Mouse (Mus musculus) Patski (cell line): ENCODE measurements around the gene Adam10. TPM values are rescaled to one million over a fixed set of nuclear protein-coding genes. Genes with fewer than 3 reads are reported as not detected.

Experiments
- ATAC-seq: fragments of 100-300 bp; one replicate; pipeline ENCODE4 v1.8.0; 2021
- CTCF ChIA-PET: fragments of 350-600 bp; sonication (Branson Sonifier 250); formaldehyde crosslinking; loops from one replicate; lab custom pipeline; 2022; ENCODE audit warnings: inconsistent platforms; lab: Charles Lee
- POLR2A ChIA-PET: fragments of 350-600 bp; sonication (Branson Sonifier 250); formaldehyde crosslinking; loops from one replicate; lab custom pipeline; 2022; ENCODE audit warnings: antibody characterized with exemption, inconsistent platforms; lab: Charles Lee
- DNase-seq: peaks from one replicate; pipeline ENCODE4 v3.0.0-alpha.2; 2011; ENCODE audit warnings: low read depth, low spot score
- H3K27me3 ChIP-seq: fragments of 371-371 bp; one replicate; pipeline ENCODE4 v1.5.1; 2021
- CTCF ChIP-seq: fragments of 100-300 bp; IDR thresholded peaks from one replicate; pipeline ENCODE4 v1.5.1; 2021
- in situ Hi-C: fragments of 300-500 bp; cut with MboI; formaldehyde crosslinking; loops from 3 replicates; pipeline ENCODE4 v1.11.1; 2018; ENCODE audit warnings: low pct_unique_long_range_greater_than_20kb, mixed read lengths
- polyA plus RNA-seq: library from polyadenylated mRNA; unstranded; gene quantifications from one replicate; pipeline ENCODE4 v1.2.3, GENCODE M21; 2021

Adam10 gene
- polyA plus RNA-seq = 108 TPM

DNA sequence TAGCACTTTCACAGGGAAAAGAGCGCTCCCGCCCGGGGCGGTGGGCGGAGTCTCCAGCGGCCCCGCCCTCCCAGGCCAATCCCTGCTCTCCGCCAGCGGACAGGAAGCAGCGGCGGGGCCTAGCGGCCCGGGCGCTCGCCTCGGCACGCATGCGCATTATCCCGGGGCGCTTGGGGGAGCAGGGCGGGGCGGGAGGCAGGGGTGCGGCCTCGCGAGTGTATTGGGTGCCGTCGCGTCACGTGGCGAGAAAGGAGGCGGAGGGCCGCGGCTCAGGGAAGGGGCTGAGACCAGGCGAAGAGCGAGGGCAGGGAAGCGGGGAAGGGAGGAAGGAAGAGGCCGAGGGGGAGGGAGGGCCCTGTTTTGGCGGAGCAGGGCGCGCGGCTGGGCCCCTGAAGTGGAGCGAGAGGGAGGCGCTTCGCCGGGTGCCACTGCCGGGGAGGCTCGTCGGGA, at the start of gene Adam10:
TSS of gene Adam10 (plus strand) at position 316 of the 450 bp plus-strand sequence.
- ATAC-seq = peak; percentile 96
- H3K27me3 ChIP-seq = no peaks in the 10 kb centered on the region
- ChIA-PET CTCF (interaction anchor here (0.9 kb wide), 1 partner anchor 10 kb away, joined by 3 read pairs; no protein-coding TSS in a partner anchor), POLR2A (no interaction called here)
- no peak for TF ChIP-seq CTCF
- in situ Hi-C loops = loop anchor here (10.0 kb wide), 2 partner anchors 256 to 396 kb away; no protein-coding TSS in a partner anchor
- peak; percentile 85 for DNase-seq

DNA sequence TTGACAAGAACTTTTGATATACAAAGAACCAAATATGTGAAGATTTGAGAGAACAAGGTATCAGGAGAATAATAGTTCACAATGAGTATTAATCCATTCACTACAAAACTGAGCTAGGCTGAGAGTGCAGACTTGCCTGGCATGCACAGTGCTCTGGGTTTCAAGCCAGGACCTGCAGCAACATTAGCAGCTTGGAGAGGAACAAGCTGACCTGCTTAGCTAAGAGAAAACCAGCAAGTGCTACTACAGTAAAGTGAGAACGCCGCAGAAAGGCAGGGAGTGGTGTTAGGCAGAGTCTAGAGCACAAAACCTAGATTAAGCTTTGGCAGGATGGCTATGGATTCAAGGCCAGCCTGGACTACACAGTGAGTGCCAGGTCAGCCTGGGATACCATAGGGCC, 49.1 kb upstream of the Adam10 start:
- in situ Hi-C loops = no loop called here
- ChIA-PET CTCF (interaction anchor here (0.7 kb wide), 1 partner anchor 25 kb away, joined by 3 read pairs; no protein-coding TSS in a partner anchor), POLR2A (interaction anchor here (0.5 kb wide), 1 partner anchor 83 kb away, joined by 3 read pairs; no protein-coding TSS in a partner anchor)
- H3K27me3 ChIP-seq = no peaks in the 10 kb centered on the region
- no peak for TF ChIP-seq CTCF
- DNase-seq (no peak), ATAC-seq (no peak)

DNA sequence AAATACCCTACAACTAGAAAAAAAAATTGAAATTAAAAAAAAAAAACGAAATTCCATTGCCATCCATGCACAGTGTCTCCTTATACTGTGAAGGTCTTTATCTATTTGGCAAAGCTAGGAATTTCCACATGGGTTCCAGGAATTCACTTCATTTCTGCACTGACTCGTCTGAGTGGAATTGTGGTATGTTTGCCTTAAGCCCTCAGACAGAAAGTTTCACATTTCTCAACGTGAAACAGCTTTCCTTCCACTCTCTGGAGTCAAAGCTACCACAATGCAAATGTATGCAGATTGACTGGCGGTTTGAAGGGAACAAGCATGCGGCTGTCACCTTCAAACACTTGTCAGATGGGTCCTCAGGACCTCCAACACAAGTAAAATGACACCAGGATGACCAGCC, 47.1 kb upstream of the Adam10 start:
- no peak for TF ChIP-seq CTCF
- in situ Hi-C loops = no loop called here
- peak; percentile 56 for DNase-seq
- no peaks in the 10 kb centered on the region for H3K27me3 ChIP-seq
- ATAC-seq = peak; percentile 84
- ChIA-PET POLR2A (interaction anchor here (0.6 kb wide), 1 partner anchor 38 kb away, joined by 3 read pairs; no protein-coding TSS in a partner anchor), CTCF (interaction anchor here (0.6 kb wide), 1 partner anchor 49 kb away, joined by 3 read pairs; no protein-coding TSS in a partner anchor)

DNA sequence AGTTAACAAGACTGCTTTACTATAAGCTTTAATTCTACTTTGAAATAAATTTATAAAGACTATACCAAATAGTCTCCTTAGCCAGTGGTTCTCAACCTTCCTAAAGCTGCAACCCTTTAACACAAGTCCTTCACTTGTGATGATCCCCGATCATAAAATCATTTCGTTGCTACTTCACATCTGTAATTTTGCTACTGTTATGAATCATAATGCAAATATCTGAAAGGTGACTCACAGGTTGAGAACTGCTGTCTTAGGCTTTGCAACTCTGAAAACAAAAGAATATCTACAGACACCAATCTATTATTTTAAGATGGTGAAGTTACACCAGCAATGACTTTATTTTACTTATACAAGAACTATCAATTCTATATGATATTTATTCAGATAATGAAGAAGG, 42.0 kb upstream of the Adam10 start:
- no peaks in the 10 kb centered on the region for H3K27me3 ChIP-seq
- no peak for DNase-seq
- no peak for TF ChIP-seq CTCF
- in situ Hi-C loops = no loop called here
- ChIA-PET CTCF (interaction anchor here (1.2 kb wide), 1 partner anchor 12 kb away, joined by 3 read pairs; no protein-coding TSS in a partner anchor), POLR2A (interaction anchor here (1.3 kb wide), 1 partner anchor 19 kb away, joined by 3 read pairs; the partner anchor contains the start of gene Gm10642)
- no peak for ATAC-seq

DNA sequence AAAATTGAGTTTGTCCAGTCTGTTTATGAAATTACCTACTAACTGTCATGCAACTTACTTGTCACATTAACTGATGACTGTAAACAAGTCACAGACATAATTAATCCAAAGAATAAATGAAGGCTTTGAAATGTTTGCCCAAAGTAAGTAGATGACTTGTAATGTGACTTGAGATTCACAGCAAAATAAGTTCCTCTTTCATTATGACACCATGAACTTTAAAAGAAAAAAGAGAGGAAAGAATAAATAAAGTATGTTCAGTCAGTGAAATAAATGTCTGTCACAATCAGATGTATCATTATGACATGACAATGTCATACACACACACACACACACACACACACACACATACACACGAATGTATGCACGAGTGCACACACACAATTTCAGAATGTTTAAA, 28.5 kb upstream of the Adam10 start:
- H3K27me3 ChIP-seq = no peaks in the 10 kb centered on the region
- ChIA-PET POLR2A (no interaction called here), CTCF (no interaction called here)
- no peak for DNase-seq
- in situ Hi-C loops = no loop called here
- TF ChIP-seq CTCF = no peak
- ATAC-seq = no peak

DNA sequence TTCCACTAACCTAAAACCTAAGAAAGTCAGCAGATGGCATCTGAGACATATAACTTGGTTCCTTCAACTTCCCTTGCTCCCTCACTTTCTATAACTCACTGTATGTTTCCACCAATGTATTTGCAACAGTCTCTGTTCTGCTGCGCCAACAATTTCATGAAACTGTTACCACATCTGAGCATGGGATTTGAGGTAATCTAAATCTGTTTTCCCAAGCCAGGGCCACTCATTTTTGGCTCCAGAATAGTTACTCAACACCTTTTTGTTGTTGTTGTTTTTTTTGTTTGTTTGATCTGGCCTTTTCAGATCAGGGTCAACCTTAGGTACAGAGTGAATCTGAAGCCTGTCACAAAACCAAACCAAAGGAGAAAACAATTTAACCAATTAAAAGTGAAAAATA, 27.8 kb upstream of the Adam10 start:
- CTCF ChIA-PET = no interaction called here
- TF ChIP-seq CTCF = no peak
- ATAC-seq (no peak), DNase-seq (no peak)
- POLR2A ChIA-PET = no interaction called here
- no peaks in the 10 kb centered on the region for H3K27me3 ChIP-seq
- in situ Hi-C loops = no loop called here

DNA sequence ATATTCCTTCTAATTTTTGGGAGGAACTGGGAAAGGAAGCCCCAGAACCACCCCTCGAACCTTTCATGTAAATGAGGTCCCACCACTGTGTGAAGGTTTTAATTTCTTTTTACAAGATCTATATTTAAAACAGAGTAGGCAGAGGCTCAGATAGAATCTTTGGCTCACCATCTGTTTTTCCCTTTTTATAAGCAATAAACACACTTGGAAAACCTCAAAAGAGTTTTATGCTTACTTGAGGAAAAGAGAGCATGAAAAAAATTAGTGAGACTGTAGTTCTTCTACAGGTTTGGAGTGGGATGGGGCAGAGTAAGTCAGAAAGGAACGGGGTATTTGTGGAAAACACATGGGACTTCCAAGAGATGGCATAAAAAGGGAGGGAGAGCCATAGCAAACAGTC, 26.6 kb upstream of the Adam10 start:
- in situ Hi-C loops = no loop called here
- ChIA-PET POLR2A (no interaction called here), CTCF (interaction anchor here (1.2 kb wide), 1 partner anchor 8 kb away, joined by 3 read pairs; no protein-coding TSS in a partner anchor)
- no peak for TF ChIP-seq CTCF
- no peaks in the 10 kb centered on the region for H3K27me3 ChIP-seq
- DNase-seq = no peak
- no peak for ATAC-seq

DNA sequence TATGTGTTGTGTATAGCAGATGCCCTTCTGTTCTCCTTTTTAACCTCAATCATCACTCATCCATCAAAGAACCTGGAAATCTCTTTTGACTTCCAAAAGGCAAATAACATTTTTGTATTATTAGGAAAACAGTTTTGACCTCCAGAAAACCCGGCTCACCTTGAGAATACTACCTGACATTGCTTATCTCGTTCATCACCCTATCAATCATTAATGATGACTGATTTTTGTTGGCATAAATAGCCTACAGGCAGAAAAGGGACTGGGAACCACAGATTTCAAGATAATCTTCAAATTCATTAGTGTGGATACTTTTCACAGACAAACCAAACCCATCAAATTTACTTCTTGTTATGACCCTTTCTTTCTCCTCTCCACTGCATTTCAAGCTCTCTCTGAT, 24.9 kb upstream of the Adam10 start:
- in situ Hi-C loops = no loop called here
- ATAC-seq (no peak), DNase-seq (no peak)
- no peak for TF ChIP-seq CTCF
- CTCF ChIA-PET = no interaction called here
- POLR2A ChIA-PET = no interaction called here
- H3K27me3 ChIP-seq = no peaks in the 10 kb centered on the region

DNA sequence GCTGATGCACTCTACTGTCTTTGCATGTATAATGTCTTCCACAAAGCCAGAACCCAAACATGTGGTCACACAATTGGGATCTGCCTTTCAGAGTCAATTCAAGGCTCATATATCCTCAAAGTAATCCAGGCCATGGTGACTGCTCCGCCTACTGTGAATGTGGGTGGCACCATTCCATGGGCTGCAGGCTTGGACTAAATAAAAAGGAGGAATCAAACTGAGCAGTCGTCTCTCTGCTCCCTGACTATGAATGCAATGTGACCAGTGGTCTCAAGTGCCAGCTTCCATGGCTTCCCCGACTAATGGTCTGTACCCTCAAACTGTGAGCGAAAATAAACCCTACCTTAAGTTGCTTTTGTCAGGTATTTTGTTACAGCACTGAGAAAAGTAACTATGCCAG, 24.3 kb upstream of the Adam10 start:
- DNase-seq (no peak), ATAC-seq (no peak)
- in situ Hi-C loops = no loop called here
- ChIA-PET POLR2A (no interaction called here), CTCF (no interaction called here)
- no peaks in the 10 kb centered on the region for H3K27me3 ChIP-seq
- no peak for TF ChIP-seq CTCF

DNA sequence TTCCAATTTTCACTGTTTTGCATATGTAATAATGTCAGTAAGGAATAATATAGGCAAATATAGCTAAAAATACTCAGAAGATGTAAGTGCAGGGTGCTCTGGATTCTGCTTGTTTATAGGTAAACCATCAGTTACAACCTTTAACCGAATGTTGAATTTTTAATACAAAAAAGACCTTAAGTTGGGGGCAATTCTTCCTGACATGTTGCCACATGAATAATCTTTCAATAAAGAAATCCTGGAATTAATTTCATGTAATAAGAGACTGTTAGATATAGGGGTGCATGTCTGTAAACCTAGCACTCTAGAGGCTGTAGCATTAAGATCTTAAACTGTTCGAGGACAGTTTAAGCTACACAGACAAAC, 23.1 kb upstream of the Adam10 start:
- no peaks in the 10 kb centered on the region for H3K27me3 ChIP-seq
- no peak for TF ChIP-seq CTCF
- no peak for DNase-seq
- ChIA-PET POLR2A (interaction anchor here (0.6 to 0.8 kb wide), 2 partner anchors 19 to 24 kb away, joined by 3 read pairs; no protein-coding TSS in a partner anchor), CTCF (no interaction called here)
- ATAC-seq = no peak
- in situ Hi-C loops = no loop called here
